Mouse (Mus musculus) testis, adult 2 months (tissue): ENCODE measurements around the gene Ctns.

Source experiments
- CTCF ChIP-seq: fragments of 200-500 bp; IDR thresholded peaks from 2 replicates; pipeline ENCODE4 v1.5.1; 2012; ENCODE audit warnings: low read depth, mild to moderate bottlenecking, inconsistent platforms, low read length, moderate library complexity; ENCODE audit not compliant: control insufficient read depth, insufficient read depth, insufficient replicate concordance
- POLR2A ChIP-seq: fragments of 200-500 bp; IDR thresholded peaks from 2 replicates; pipeline ENCODE4 v1.6.1; 2012; ENCODE audit warnings: low read depth, mild to moderate bottlenecking, inconsistent platforms, low read length, moderate library complexity; ENCODE audit not compliant: control insufficient read depth

- TF ChIP-seq CTCF (no peak), POLR2A (no peak)
Measured at GRCm38 (mm10) chr11:73225856-73226255, 27.0 kb upstream of the Ctns start.
